Mouse (Mus musculus): Measurements from ENCODE around the gene Gm49405.
"Not testable (repeated sequence)": the region's sequence is repeated elsewhere in the genome, so short reads cannot be mapped to it uniquely, and the experiment has no call there.

The Gm49405 gene

GRCm38 (mm10) chr19:4017921-4018587 is 17.6 kb downstream of the Gm49405 start:
- DNase-seq, result no peak

DNA sequence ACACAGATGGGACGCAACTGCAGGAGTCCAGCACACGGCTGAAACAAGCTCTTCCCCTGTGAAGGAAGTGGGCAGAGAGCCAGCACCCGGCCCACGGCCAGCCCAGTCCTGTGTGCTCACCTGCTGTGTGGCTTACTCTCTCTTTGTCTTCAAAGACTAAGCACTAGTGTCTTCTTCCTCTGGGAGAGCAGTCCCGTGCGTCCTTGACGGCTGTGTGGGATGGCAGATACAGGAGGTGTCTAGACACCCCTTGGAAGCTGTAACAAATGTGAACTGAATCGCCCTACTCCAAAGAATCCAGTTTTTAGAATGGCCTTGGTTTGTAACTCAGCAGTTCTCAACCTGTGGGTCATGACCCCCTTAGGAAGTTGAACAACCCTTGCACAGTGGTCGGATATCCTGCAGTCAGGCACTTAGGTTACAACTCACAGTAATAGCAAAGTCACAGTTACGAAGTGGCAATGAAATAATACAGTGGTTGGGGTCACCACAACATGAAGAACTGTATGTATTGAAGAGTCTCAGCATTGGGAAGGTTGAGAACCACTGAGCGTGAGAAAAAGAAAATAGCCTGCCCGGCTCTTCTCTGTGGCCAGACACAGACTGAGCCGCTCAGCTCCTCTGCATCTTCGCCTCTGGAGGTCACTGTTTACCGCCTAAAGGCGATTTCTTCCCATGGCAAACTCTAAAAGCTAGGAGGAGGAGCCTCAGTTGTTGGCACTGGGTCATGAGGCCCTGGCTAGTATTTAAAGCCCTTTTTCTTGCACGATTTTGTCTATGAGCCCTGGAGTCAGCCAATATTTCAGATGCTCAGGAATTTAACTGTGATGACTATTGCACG is 18.5 kb downstream of the Gm49405 start:
- peak; percentile 85 to 91 for DNase-seq

- no peak for DNase-seq
Measured at GRCm38 (mm10) chr19:4023185-4023584, 22.8 kb downstream of the Gm49405 start.

- no peak for DNase-seq
Measured at GRCm38 (mm10) chr19:4027576-4027975, 27.1 kb downstream of the Gm49405 start.

- no peak for DNase-seq
Measured at GRCm38 (mm10) chr19:4032668-4033067, 32.2 kb downstream of the Gm49405 start.

DNA sequence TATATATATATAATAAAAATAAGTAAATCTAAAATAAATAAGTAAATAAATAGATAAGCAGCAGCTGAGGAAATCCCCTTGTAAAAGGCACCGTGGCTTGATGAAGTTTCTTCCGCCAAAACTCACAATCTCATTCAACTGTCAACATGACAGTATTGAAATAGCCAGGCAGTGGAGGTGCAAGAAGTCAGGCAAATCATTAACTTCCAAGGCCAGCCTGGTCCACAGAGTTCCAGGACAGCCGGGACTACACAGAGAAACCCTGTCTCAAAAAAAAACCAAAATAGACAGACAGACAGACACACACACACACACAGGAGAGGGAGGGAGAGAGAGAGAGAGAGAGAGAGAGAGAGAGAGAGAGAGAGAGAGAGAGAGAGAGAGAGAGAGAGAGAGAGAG is 32.9 kb downstream of the Gm49405 start:
- no peak for DNase-seq

GRCm38 (mm10) chr19:4033742-4034141 is 33.3 kb downstream of the Gm49405 start:
- no peak for DNase-seq

DNA sequence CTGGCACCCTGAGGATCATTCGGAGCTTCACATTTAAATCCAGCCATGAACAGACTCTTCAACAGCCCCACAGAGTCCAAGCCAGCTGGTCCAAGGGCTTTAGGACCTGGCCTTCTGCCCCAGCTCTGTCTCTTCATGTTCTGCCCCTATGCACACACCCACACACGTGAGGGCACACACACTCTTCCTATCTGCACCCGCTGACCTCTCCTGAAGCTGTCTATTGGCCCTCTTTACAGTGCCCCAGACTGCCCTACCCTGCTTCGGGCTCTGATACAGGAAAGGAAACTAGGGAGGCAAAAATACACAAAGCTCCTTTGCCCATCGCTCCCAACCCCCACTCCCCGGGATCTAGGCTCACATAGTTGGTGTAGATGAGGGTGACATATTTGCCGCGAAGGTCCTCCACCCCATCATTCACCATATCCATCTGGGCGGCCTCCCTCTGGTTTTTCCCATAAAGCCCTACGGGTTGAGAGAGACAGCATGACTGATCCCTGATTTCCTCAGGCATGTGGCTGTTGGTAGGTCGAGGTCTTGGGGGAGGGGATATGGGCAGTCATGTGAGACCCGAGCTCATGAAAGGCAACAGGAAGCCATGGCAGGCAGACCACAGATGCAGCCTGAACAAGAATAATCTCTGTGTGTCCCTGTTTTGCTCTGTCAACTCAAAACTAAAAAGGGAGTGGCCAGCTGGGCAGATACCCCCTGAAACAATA is 36.1 kb downstream of the Gm49405 start:
- DNase-seq, result no peak

GRCm38 (mm10) chr19:4037154-4037787 is 36.8 kb downstream of the Gm49405 start:
- not testable (repeated sequence) for DNase-seq

- DNase-seq, result peak; percentile 92 to 94
Measured at GRCm38 (mm10) chr19:4037788-4038232, 37.4 kb downstream of the Gm49405 start, which contains the start of gene Gstp1. Gene Gstp1, minus strand, starts transcription at chr19:4037985.

GRCm38 (mm10) chr19:4040941-4041340 is 40.5 kb downstream of the Gm49405 start:
- DNase-seq, result not testable (repeated sequence)

DNA sequence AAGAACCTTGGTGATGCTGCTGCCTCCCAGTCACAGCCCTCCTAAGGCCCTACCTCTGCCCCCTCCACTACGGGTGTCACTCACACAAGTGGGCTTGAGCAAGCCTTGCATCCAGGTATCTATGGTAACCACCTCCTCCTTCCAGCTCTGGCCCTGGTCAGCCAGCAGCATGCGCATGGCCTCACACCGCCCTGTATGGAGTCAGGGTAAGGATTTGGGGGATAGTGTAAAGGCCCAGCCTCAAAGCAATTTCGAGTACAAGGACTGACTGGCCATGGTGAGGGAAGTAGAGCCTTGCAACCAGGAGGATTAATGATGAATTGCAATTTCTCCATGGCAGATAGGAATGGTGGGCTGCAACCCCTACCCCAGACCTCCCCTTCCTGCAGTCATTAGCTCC is 41.1 kb downstream of the Gm49405 start:
- not testable (repeated sequence) for DNase-seq

GRCm38 (mm10) chr19:4042124-4042523 is 41.7 kb downstream of the Gm49405 start:
- DNase-seq, result peak; percentile 67 to 73

- DNase-seq, result not testable (repeated sequence)
Measured at GRCm38 (mm10) chr19:4044109-4044508, 43.7 kb downstream of the Gm49405 start.

GRCm38 (mm10) chr19:4045966-4046865 is 45.8 kb downstream of the Gm49405 start, which contains the start of gene Gstp2:
Gene Gstp2, minus strand, starts transcription at chr19:4046023.
- DNase-seq, result peak; percentile 89 to 94

DNA sequence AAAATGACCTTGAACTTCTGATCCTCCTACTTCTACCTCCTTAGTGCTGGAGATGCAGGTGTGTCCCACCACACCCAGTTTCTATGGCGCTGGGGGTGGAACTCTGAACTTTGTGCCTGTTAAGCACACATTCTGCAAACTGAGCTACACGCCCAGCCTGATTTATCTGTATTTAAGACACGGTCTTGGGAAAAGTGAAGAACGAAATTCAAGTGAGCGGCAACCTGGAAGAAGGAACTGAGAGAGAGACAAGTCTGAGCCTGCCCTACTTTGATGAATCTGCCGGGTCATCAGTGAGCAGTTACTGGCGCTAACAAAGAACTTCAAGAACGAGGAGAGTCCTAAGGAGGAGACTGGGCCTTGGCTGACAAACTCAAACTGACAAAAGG is 46.4 kb downstream of the Gm49405 start:
- DNase-seq, result peak in 1 of 2 experiments; percentile 41

DNA sequence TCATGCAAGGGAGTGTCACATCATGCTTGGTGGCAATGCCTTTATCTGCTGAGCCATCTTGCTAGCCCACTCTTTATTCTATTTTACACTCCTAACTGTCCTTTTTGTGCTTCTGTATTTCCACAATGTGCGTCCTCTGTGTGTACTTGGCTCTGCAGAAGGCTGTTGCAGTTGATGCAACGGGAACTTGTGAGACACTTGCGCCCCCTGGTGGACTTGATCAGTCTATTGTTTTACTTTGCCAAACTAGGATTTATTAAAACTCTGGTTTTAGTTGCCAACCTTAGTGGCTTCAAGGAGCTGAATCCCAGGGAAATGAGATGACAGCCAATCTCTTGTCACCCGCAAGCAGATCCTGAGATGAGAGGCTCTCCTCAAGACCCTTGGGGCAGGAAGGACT is 47.4 kb downstream of the Gm49405 start:
- DNase-seq, result peak; percentile 75 to 83

- DNase-seq, result not testable (repeated sequence)
Measured at GRCm38 (mm10) chr19:4049069-4049468, 48.6 kb downstream of the Gm49405 start.

GRCm38 (mm10) chr19:4051016-4051415 is 50.6 kb downstream of the Gm49405 start:
- no peak for DNase-seq

- peak; percentile 45 to 65 for DNase-seq
Measured at GRCm38 (mm10) chr19:4051741-4052515, 51.5 kb downstream of the Gm49405 start.

All from lung, adult 18-20 months (tissue).